Mouse (Mus musculus) urinary bladder, adult 18-20 months (tissue): ENCODE data around the gene Tmem175.

Experiments
- DNase-seq, 2 experiments: peaks; one replicate each; pipeline ENCODE4 v3.0.0; 2022; ENCODE audit warnings: low spot score in 2 of 2, mixed read lengths in 2 of 2

Gene Tmem175

DNA sequence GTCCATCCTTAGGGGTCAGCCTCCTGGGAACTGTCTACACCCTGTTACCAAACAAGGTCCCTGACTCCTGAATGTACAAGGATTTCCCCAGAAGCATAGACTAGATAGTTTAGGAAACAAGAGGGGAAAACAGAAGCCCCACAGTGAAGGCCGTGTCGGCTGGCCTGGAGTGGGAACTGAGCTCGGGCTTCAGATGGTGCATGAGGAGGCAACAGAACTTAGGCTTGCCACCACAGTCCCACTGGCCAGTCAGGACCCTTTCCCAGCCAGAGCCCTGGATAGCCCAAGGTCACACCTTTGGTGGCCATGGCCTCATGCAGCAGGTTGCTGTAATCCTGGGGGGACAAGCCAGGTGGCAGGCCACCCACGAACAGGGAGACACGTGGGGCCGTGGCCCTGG is 23.8 kb downstream of the Tmem175 start:
- no peak for DNase-seq

DNA sequence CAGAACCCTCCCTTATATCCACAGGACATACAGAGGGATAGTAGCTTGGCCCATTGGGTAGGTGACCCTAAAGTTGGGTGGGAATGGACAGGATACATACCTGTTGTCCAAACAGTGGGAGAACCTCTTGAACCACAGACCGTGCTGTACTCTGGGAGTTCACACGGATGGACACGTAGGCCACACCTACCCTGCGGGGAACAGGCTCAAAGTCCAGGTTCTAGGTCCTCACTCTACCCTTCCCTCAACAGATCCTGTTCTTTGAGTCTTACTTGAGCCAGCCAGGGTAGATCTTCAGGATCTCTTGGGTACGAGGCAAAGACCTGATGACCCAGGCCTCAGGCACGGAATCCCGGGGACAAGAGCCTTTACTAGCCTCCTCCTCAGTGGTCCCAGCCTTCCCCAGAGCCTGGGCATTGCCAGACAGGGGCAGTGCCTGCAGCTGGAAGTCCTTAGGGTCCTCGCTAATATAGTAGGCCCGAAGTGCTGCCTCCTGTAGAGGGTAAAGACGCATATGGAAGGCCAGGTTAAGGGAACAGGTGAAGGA is 24.9 kb downstream of the Tmem175 start:
- no peak for DNase-seq

DNA sequence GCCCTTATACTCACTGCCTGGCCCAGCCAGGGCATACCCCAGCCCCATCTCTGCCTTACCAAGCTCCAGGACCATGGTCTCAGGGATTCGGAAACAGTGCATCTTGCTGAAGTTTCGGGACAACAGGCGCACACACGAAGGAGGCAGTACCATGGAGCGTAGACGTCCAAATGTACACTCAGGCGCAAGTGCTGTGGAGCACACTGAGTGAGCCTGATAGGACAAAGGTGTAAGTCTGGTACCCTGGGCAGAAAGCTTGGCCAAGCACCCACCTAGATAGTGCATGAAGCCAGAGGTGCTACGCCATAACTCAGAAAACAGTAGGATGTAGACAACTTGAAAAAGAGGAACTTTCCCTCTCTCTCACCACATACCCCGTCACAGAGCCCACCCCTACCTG is 25.8 kb downstream of the Tmem175 start:
- DNase-seq = no peak

DNA sequence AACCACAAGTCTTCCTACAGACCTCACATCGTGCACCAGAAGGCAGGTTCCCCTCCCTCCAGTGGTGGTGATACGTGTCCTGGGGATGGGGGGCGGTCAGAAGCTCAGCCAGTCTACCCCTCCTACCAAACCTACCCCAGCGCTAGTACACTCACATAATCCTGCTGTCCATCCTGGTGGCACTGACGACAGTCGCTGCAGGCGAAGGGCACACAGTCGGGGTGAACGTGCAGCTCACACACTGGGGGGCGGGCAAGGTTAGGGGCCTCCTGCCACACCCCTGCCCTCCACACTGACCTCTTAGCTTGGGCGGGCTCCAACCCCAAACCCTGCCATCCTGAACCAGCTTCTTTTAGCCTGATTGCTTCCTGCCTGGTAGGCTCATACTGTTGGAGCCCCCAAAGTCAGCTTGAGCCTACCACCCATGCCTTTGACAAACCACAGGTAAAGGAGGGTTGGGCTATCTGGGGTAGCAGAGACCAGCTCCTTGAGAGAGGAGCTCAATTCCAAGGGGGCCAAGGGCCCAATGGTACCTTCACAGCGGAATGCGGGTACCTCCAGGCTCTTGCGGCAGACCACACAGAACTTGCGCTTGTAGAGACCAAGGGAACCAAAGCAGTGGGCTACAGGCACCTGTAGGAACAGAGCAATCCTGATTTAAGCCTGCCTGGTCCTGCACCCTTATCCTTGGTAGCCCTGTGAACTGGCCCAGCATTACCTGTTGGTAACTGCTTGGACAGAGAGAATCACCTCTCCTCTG is 26.5 kb downstream of the Tmem175 start:
- DNase-seq = no peak

DNA sequence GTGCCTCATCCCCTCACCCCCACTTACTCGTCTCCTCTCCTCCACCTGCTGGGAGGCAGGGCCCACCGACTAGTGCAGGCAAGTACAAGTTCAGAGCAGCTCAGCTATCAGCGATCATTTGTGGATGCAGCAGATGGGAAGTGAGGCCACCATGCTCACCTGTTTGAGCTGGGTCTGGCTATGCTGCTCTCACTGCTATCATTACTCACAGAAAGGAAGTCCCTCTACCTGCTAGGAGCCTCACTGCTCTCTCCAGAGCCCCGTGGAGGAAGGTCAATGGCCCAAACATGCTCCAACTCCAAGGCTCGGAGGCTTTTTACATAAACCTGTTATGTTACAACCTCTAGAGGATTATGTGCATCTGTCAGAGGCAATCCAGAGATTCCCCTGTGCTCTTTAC is 27.8 kb downstream of the Tmem175 start:
- DNase-seq = no peak

DNA sequence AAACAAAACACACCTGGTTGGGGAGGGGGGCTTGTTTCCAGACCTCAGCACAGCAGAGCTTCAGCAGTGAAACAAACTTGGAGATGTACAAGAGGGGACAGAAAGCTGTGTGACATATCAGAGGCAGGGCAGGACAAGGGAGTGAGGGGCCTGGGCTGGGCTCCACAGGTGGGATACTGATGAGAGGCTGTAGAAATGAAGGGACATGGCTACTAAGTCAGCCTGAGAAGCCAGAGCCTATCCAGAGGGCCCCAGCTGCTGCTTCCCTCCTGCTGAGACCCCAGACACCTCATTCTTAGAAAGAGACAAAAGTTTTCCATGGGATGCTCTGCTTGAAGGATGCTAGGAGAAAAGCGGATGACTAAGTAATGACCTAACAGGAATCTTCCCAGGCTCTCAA is 29.0 kb downstream of the Tmem175 start:
- DNase-seq = no peak

DNA sequence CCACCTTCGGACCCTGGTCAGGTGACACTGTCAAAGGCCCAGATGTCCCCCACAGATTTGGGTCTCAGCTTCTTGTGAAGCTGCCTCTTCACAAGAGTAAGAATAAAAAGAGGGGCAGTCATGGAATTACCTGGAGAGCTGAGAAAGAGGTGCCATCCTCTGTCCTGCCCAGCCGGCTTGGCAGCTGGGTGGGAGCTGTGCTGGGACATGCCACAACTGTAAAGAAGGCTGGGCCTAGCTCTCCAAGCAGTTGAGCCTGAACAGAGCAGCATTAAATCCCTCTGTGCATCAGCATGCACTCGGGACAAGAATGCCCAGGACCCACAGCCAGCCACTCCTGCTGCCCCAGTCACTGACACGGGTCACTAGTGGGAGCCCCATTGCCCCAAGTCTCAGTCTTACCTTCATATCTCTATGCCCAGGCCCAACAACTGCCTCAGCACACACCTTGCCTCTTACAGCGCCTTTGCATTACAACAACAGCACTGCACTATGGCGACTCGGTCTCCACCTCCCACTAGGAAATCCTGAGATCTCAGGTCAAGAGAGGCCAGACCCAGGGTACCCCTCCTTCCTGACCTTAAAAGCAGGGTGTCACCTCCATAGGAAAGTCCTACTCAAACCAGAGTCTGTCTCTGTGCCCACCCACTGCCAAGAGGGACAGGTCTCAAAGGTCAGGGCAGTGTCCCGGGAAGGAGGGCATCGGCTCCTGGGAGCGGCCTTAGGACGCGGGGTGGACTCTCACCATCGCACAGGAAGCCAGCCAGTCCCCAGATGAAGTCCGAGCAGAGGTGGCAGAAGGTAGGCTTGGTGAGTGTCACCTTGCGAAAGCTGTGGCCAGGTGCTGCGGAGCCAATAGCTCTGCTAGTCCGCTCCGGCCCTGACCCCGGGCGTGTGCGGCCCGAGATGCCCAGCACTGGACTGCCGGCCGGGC is 30.4 kb downstream of the Tmem175 start, which contains the start of gene Idua:
TSS of gene Idua (plus strand) at position 634 of the 934 bp plus-strand sequence.
- DNase-seq = no peak

DNA sequence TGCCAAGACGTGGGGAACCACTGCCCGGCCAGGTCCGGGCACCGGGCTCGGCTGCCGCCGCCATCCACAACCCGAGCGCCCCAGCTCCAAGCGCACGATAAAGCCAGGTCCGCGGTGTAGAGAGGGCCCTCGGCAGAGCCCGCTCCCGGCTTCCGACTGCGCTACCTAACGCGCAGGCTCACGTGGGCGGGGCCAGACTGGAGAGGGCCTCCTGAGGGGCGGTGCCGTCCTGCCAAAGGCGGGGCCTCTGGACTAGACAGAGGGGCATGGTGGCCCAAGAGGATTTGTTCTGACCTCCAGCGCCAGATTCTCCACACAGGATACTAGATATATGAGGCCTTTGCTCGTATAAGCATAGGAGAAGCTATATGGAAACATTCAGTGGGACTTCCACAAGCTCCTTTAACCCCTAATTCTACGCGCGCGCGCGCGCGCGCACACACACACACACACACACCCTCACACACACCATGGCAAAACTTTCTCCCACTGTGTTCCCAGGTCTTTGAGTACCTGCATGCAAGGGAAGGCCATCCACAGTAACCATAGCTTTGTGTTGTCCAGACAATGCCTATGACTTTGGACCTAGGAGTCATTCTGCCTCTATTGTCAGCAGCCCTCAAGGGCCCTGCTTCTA is 31.2 kb downstream of the Tmem175 start:
- DNase-seq = peak; percentile 89 to 95

DNA sequence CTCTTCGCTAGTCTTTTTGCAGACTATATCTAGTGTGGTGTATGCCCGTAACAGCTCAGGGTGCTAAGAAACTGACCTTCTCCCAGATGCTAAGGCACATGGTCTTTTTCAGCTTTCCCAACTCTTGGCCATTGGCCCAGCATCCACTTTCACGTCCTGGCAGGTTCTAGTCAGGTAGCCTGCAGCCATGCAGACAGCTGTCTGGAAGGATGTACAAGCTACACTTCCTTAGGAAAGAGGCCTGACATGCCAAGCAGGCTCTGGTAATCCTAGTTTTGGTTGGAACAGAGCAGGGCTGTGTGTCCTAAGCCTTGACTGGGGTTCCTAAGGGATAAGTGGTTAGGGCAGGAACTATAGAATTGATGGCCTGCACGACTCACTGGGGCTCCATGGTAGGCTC is 33.2 kb downstream of the Tmem175 start:
- DNase-seq = no peak

DNA sequence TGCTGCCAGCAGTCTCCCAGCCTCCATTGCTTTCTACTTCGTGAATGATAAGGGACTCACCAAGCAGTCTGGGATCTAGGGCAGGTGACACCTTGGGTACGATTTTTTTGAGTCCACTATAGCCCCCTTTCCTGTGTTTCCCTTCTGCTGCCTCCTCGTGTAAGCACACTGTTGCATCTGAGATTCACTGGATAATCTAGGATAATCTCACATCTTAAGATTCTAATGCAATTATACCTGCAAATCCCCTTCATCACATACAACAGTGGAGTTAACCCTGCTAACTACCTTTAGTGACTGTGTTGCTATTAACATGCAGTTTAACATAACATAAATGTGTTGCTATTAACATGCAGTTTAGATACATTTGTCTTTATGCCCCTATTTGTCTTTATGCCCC is 35.5 kb downstream of the Tmem175 start:
- DNase-seq = no peak

DNA sequence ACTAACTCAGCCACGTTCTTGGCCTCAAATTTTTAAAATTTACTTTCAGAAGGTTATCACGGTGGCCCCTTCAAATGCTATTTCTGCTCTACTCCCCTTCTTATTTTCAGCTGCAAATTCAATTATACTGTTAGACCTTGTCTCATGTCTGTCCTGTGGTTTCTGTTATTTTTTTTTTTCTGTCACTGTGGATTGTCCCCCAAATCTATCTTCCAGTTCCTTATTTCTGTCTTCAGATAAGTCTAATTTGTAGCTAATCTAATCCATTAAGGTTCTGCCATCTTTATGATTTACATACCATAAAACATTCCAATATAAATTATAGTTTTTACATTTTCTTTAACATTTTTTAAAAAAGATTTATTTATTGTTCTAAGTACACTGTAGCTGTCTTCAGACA is 37.8 kb downstream of the Tmem175 start:
- no peak for DNase-seq

DNA sequence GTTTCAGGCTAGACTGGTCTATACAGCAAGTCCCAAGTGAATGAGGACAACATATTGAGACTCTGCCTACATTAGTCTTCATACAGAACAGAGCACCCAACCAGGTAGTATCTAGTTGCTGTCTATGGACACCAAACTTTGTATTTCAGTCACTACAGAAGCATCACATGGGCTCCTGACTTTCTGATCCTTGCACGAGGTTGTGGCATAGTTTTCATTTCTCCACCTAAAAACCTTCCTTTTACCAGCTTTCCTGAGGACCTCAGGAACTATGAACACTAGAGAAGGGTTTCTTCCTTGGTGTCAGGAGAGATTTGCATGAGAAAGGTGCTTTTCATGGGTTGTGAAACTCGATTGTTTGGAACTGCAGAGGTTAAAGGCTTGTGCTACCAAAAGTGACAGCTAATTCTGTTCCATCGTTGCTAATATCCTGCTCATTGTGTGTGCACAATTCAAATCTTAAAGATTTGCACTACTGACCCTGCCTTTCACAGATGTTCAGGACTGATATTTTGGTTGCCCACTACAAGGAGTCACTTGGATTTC is 38.9 kb downstream of the Tmem175 start:
- DNase-seq = no peak

DNA sequence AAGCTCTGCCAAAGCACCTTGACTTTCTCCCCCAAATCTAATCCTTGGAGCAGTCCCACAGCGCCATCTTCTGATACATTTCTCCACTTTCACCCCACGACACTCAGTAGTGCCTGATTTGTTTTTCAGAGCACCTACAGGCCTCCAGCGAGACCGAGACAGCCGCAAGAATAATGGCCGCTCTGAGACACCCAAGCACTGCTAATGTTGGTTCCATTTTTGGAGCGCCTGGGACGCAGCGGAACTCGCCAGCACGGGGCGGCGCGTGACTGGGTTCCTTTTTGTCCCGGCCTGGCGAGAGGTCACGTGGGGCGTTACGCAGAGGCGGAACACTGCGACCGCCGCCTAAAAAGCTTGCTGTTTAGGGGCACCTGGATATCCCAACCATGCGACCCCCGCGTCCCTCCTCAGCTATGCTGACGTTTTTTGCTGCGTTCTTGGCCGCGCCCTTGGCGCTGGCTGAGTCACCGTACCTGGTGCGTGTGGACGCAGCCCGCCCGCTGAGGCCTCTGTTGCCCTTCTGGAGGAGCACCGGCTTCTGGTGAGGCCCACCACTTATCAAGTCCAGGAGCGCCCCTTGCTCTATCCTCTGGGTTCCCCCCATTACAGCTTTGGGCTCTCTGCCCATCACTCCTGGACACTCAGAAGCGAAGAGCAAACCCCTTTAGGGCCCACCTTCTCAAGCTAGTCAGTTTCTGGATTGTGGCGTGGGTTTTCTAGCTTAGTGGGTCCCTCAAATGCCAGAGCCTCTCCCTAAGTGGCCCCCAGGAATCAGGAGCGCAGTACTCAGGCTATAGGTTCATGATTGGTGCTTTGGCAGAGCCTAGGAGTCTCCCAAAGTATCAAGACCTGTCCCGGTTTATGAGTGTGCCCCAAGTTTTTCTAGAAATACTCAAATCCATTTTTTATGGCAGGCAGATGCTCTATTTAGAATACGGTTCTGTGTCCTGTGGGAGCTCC is 39.7 kb downstream of the Tmem175 start, which contains the start of gene Dgkq:
TSS of gene Dgkq (minus strand) at position 696 of the 960 bp plus-strand sequence.
- DNase-seq = peak; percentile 87 to 88

DNA sequence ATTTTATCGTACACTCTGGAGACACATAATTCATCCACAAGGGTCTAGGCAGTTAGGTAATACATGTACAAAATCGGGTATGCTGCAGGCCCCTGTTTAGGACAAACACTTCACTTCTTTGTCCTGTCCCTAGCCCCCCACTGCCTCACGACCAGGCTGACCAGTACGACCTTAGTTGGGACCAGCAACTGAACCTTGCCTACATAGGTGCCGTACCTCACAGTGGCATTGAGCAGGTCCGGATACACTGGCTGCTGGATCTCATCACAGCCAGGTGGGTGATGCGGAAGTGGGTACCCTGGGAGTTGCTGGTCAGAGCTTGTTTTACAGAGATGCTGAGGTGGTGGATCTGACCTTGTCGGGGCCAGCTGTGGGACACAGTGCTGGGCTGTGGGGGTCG is 40.4 kb downstream of the Tmem175 start:
- no peak for DNase-seq

DNA sequence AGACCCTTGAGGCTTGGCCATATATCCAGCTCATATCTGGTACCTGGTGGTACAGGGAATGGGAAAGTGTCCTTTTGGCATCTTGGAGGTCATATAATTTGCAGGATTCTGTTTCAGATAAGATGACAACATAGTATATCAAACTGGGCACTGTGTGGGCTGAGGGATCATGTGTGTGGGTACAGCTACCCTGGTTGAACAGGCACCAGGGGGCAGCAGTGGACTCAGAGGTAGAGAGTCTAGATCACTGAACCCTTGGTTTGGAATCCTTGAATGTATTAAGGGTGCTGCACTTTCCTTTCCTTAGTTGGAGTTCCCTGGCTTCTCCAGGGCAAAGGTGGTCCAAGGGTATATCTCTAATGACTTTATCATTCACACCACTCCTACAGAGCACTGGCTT is 41.2 kb downstream of the Tmem175 start:
- DNase-seq = no peak

DNA sequence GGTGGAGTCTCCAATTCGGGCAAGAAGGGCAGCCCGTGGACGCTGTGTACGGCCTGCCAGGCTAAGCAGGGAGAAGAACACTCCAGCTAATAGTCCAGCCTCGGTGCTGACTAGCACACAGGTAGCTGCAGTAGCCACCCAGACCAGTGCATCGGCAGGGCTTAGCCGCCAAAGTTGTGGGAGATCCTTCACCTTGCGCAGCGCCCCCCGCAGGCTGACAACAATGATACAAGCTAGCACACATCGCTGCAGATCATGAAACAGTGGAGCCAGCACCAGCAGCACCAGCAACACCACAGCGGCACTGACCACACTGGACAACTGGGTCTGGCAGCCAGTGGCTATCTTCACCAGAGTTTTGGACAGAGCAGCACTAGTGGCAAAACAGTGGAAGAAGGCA is 42.2 kb downstream of the Tmem175 start:
- no peak for DNase-seq

DNA sequence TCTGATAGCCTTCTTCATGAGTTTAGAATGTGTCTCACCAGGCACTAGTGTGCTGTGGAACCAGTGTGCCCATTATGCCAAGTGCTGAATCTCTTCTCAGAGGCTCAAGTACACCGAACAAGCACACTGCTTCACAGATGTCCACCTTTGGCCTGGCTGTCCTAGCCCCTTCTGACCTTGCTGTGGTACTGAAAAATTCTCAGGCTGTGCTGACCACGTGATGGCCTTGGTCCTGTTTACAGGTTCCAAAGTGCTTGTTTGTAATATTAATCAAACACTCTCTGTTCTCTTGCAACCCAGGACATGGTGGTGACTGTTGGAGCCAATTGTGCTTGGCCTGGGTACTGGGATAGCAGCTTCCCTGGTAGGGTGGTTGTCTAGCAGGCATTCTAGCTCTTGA is 45.1 kb downstream of the Tmem175 start:
- DNase-seq = no peak

DNA sequence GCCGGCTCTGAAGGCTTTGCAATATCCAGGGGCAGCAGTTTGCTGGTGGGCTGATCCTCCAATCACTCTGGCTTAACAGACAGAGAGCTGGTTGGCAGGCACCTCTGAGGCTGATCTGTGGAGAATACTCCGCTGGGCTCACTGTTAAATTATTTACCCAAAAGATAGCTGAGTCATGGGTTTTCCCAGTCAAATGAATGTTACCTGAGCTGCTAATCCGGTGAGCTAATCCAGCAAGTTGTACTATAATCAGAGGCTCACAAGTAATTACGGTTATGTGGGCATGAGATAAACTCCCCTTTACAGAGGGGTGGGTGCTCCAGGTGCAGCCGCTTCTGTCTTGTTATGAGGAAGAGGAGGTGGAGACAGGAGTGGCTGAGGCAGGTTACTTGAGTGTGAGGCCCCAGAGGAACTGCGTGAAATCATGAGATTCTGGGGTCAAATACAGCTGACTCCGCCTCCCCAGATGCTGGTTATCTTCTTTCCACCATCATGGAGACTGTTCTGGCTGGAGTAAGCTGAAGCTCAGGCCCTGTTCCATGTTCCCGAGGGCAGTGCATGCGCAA is 45.8 kb downstream of the Tmem175 start, which contains the start of gene Slc26a1:
TSS of gene Slc26a1 (minus strand) at position 319 of the 566 bp plus-strand sequence.
- DNase-seq = no peak

DNA sequence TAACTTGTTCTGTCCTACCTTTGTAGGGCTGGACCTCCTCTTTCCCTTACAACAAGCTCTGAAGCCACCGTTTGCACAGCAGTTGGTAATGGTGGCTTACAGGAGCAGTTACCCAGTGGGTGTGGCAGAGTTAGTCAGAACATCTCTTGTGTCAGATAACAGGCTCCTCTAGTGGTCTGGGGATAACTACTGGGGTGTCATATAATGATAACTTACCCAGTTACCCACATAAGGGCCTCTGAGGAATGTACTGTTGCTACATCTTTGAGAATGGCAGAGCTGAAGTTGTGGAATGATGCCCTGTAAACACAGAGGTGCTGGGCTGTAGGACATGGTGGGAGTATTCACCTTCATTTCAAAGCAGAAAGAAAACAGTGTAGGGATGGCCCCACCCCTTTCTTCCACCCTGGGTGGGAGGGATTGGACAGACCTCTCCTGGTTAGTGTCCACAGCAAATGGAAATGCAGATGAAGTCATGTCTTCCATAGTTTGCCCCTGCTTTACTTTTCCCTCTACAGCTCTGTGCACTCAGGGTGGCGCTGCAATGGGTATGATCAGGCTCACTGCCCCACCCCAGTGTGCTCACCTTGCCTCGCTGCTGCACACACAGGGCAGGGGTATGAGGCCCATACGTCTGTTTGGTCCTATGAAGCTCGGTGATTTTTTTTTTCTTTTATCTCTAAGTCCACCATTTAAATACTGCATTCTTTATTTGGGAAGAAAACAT is 47.4 kb downstream of the Tmem175 start:
- no peak for DNase-seq
